Mouse (Mus musculus) hindbrain, embryonic 16.5 days (tissue): ENCODE results near the gene Il4i1. TPM values are rescaled to one million over a fixed set of nuclear protein-coding genes. Genes with fewer than 3 reads are reported as not detected.
A peak's percentile ranks its signal among the peaks of the same experiment; 100 is the strongest.

Source experiments
- ATAC-seq: fragments of 200-750 bp; cut with Nextera tagmentation; 2 replicates; pipeline ENCODE4 v1.8.0; 2017; ENCODE audit warnings: moderate TSS enrichment, moderate library complexity
- H3K27ac ChIP-seq: fragments of 300-500 bp; sonication (generic); 2 replicates; pipeline ENCODE4 v1.5.1; 2014; ENCODE audit warnings: low read depth, mild to moderate bottlenecking, control low read depth, low read length, moderate library complexity
- H3K27me3 ChIP-seq: fragments of 300-500 bp; sonication (generic); replicated peaks from 2 replicates; pipeline ENCODE4 v1.6.1; 2014; ENCODE audit warnings: low read length; ENCODE audit not compliant: control insufficient read depth, insufficient read depth
- H3K36me3 ChIP-seq: fragments of 300-500 bp; sonication (generic); 2 replicates; pipeline ENCODE4 v1.6.1; 2014; ENCODE audit warnings: mild to moderate bottlenecking, low read length, moderate library complexity, mixed read lengths; ENCODE audit not compliant: control insufficient read depth, insufficient read depth
- H3K4me1 ChIP-seq: fragments of 300-500 bp; sonication (generic); 2 replicates; pipeline ENCODE4 v1.6.1; 2014; ENCODE audit warnings: low read depth, low read length; ENCODE audit not compliant: control insufficient read depth, insufficient read depth
- H3K4me2 ChIP-seq: fragments of 300-500 bp; sonication (generic); 2 replicates; pipeline ENCODE4 v1.6.1; 2014; ENCODE audit warnings: mild to moderate bottlenecking, low read length, control low read depth, moderate library complexity
- H3K4me3 ChIP-seq: fragments of 300-500 bp; sonication (generic); 2 replicates; pipeline ENCODE4 v1.5.1; 2014; ENCODE audit warnings: mild to moderate bottlenecking, low read length, control low read depth, moderate library complexity
- H3K9ac ChIP-seq: fragments of 300-500 bp; sonication (generic); 2 replicates; pipeline ENCODE4 v1.6.1; 2014; ENCODE audit warnings: low read depth, mild to moderate bottlenecking, control low read depth, low read length, moderate library complexity
- H3K9me3 ChIP-seq: fragments of 300-500 bp; sonication (generic); 2 replicates; pipeline ENCODE4 v1.6.1; 2014; ENCODE audit warnings: mild to moderate bottlenecking, low read length, moderate library complexity; ENCODE audit not compliant: control insufficient read depth
- WGBS: fragments of 180-500 bp; shearing (Covaris S2); extraction: QIAGEN DNeasy Blood & Tissue Kit; methylation state at CpG from one replicate; pipeline ENCODE4 v1.1.7; 2014; 5-methylcytosine and 5-hydroxymethylcytosine counted together
- polyA plus RNA-seq: library from polyadenylated mRNA; unstranded; fragments of >200 nt; fragmentation: Nextera tagmentation; extraction: Ambion mirVana; gene quantifications from 2 replicates; pipeline ENCODE4 v1.2.1, GENCODE M21; 2015

Il4i1 gene
- polyA plus RNA-seq, 1 experiment from 2014 or later: 1.7 TPM

DNA sequence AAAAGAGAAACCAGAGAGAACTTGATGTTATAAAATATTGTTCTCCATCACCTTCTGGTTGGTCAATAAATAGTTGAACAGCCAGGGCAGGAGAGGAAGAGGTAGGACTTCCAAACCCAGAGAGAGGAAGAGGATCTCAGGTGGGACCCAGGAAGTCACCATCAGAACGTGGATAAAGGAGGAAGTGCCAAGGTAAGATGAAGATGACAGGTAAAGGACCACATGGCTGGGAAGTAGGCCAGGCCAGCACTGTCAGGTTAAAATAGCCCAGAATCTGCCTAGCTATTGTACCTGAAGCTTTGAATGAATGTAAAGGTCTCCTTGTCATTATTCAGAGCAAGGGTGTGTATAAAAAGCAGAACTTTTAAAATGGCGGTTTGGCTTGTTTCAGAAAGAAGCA, 7.3 kb upstream of the Il4i1 start:
- H3K27me3 ChIP-seq: no peaks in the 10 kb centered on the region; the same call in 1 of the 2 replicates

DNA sequence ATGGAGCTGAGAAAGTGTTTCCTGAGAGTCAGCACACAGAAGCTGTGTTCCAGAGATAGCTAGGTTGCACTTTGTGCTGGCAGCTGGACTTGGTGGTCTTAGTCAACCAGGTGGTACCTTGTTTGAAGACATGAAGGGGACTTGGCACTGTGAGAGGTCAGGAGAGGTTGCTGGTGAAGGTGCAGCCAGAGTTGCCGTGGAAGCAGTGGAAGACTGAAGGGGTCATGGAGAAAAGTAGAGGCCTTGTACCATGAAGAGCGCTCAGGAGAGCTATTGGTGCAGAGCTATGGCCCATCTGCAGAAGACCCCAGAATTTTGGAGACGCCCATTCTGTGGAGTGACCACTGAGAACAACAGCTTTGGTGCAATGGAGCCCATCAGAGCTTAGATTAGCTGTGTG, 6.7 kb upstream of the Il4i1 start:
- Histone ChIP-seq H3K27me3 (no peaks in the 10 kb centered on the region; the same call in 1 of the 2 replicates), H3K4me3 (no peak overlapping the region), H3K4me2 (no peak overlapping the region), H3K9ac (no peak overlapping the region), H3K27ac (no peak overlapping the region), H3K4me1 (no peaks in the 10 kb centered on the region), H3K9me3 (no peaks in the 10 kb centered on the region), H3K36me3 (no peaks in the 10 kb centered on the region)
- no peak for ATAC-seq
- WGBS: 94% methylated on average over 3 of the region's 3 CpGs

More for the DNA sequence above, 7.3 kb upstream of the Il4i1 start:
- Histone ChIP-seq H3K4me2 (no peak overlapping the region), H3K4me3 (no peak overlapping the region), H3K36me3 (no peaks in the 10 kb centered on the region), H3K9ac (no peak overlapping the region), H3K9me3 (no peaks in the 10 kb centered on the region), H3K27ac (no peak overlapping the region), H3K4me1 (no peaks in the 10 kb centered on the region)
- WGBS: 95% methylated on average over 2 of the region's 2 CpGs
- no peak for ATAC-seq

DNA sequence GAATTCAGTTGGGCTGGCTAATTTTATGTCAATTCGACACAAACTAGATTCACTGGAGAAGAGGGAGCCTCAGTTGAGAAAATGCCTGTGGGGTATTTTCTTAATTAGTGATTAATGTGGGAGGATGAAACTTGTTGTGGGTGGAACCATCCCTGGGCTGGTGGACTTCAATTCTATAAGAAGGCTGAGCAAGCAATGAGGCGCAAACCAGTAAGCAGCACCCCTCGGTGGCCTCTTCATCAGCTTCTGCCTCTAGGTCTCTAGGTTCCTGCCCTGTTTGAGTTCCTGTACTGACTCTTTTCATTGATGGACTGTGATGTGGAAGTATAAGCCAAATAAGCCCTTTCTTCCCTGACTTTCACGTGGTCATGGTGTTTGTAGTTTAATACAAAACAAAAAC, 5.8 kb upstream of the Il4i1 start:
- 80% methylated on average over 4 of the region's 4 CpGs for WGBS
- Histone ChIP-seq H3K36me3 (no peaks in the 10 kb centered on the region), H3K27ac (no peak overlapping the region)

DNA sequence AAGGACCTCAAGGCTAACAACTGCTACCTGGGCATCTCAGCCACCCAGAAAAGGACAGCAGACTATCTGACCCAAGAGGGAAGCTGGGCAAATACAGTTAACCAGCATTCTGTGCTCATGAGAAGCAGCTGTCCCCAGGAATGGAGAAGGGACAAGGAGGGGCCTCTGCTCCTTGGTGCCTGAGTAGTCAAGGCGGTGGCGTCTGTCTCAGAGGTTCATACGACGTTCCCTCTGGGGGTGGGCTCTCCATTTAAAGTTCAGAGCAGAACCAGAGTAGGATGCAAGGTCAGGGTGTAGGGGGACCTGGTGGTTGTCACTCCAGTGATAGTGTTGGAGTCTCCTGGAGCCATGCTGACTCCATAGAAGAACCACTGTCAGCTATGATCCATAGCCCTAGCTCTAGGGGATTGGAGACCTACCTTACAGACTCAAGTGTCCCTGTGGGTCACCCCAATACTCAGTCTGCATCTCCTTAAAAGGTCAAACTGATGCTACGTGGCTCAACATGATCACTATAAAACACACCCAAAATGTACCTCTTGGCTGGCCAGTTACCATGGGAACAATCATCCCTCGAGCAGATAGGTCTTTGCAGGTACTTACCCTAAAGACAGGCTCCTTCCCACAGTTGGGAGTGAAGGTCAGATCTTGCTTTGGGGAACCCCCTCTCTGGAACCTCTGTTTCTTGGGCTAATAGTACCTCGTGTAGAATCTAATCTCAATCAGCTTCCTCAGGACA, 5.2 kb upstream of the Il4i1 start:
- no peaks in the 10 kb centered on the region for H3K9me3 ChIP-seq
- 92% methylated on average over 7 of the region's 7 CpGs for WGBS
- no peak for ATAC-seq
- peaks cover 7% of the 10 kb centered on the region for H3K4me1 ChIP-seq
- no peak overlapping the region for H3K4me2 ChIP-seq
- no peaks in the 10 kb centered on the region for H3K27me3 ChIP-seq
- no peak overlapping the region for H3K4me3 ChIP-seq
- no peaks in the 10 kb centered on the region for H3K36me3 ChIP-seq
- no peak overlapping the region for H3K9ac ChIP-seq
- no peak overlapping the region for H3K27ac ChIP-seq

More for the DNA sequence above, 5.8 kb upstream of the Il4i1 start:
- Histone ChIP-seq H3K27me3 (no peaks in the 10 kb centered on the region), H3K4me2 (no peak overlapping the region), H3K4me1 (peaks cover 6% of the 10 kb centered on the region), H3K9ac (no peak overlapping the region), H3K9me3 (no peaks in the 10 kb centered on the region), H3K4me3 (no peak overlapping the region)
- ATAC-seq: no peak

DNA sequence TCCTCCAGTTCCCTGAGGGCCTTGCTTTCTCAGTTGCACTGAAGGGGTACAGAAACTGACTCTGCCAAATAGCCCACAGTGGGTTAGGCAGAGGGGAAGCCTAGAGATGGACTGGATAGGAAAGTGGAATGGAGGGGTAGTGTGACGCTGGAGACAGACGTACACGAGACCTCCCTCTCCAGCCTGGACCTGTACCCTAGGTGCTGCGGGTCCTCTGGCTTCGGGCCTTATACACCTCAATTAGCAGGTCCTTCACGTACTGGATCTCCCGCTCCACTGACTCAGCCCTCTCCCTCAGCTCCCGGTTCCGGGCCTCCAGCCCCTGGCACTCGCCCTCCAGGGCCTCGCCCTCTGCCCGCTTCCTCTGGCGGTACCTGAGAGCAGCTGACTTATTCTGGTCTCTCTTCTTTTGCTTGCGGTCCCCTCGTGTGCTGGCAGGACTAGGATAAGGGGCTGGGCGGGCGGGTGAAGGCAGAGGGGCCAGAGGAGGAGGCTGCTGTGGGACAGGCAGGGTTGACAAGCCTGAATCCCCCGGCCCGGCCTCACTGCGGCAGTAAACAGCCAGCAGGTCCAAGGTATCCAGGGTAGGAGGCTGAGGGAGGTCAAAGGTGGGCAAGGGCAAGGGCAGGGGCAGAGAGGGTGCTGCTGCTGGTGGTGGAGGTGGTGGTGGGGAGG, 3.4 kb upstream of the Il4i1 start:
- no peak overlapping the region for H3K27ac ChIP-seq
- H3K4me1 ChIP-seq: peaks cover 16% of the 10 kb centered on the region
- no peaks in the 10 kb centered on the region for H3K27me3 ChIP-seq
- no peak overlapping the region for H3K4me3 ChIP-seq
- no peak overlapping the region for H3K9ac ChIP-seq
- no peak for ATAC-seq
- H3K4me2 ChIP-seq: no peak overlapping the region
- H3K36me3 ChIP-seq: no peaks in the 10 kb centered on the region
- no peaks in the 10 kb centered on the region for H3K9me3 ChIP-seq
- WGBS: 94% methylated on average over 20 of the region's 20 CpGs

DNA sequence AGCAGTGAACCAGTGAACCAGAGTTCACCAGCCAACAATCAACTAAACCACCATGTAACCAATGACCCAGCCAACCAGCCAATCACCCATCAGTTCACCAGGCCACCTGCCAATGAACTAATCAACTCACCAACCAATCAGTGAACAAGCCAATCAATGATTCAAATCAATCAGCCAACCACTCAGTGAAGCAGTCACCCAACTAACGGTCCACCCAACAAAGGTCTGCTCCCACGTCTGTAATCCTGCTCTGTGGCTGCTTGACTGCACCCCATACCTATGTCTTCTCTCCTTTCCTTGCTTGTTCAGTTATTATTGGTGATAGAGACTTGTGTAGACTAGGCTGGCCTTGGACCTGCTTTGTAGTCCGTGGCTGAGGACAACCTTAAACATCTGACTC, 2.2 kb upstream of the Il4i1 start:
- Histone ChIP-seq H3K27me3 (no peaks in the 10 kb centered on the region), H3K4me2 (no peak overlapping the region), H3K4me3 (no peak overlapping the region), H3K9ac (no peak overlapping the region), H3K27ac (no peak overlapping the region), H3K9me3 (no peaks in the 10 kb centered on the region), H3K36me3 (no peaks in the 10 kb centered on the region), H3K4me1 (peaks cover 28% of the 10 kb centered on the region)
- ATAC-seq: no peak
- WGBS: 87% methylated on average over 3 of the region's 3 CpGs

DNA sequence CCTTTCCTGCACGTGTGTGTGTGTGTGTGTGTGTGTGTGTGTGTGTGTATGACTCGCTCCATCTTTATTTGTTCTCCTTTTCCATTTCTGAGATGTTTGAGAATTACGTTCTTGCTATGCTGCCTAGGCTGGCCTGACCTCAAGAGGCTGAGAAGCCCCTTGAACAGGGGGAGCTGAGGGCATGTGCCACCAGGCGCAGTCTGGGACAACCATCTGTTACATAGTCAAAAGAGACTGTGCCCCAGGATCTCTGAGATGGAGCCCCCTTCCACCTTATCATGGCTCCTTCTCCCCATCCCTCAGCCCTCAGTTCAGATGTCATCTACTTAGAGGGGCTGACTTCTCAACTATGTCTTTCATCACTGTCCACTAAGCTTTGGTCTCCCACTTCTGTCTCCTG, 1.8 kb upstream of the Il4i1 start:
- no peak overlapping the region for H3K27ac ChIP-seq
- H3K36me3 ChIP-seq: no peaks in the 10 kb centered on the region
- no peak overlapping the region for H3K4me3 ChIP-seq
- 92% methylated on average over 4 of the region's 4 CpGs for WGBS
- no peak overlapping the region for H3K4me2 ChIP-seq
- H3K9ac ChIP-seq: no peak overlapping the region
- no peak for ATAC-seq
- peaks cover 29% of the 10 kb centered on the region for H3K4me1 ChIP-seq
- H3K27me3 ChIP-seq: no peaks in the 10 kb centered on the region
- no peaks in the 10 kb centered on the region for H3K9me3 ChIP-seq

DNA sequence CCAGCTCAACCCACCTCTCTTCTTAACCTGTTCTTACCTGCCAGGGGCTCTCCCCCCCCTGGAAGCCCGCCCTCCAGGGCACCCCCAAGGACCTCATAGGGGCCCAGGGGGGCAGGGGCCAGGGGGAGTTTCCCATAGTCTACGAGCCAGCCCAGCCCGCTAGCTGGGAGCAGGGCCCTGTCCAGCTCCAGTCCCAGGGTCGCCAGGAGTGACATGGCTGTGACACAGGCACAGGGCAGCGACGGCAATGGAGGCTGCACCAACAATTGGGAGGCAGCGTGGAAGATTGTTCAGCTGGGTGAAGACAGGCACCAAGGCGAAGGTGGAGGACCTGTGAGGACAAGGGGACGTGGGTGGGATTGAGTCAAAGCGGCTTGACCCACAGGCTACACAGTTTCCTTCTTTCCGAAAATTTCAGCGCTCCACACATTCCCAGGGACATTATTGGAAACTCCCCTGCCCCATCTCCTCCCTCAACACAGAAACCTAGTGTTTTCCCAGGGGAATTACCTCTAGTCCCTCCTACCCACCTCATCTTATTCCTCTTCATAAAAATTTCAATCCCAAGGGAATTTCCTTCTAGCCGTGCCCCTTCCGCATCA, 1.1 kb upstream of the Il4i1 start:
- peak overlapping the region; percentile 61 for H3K4me2 ChIP-seq
- 0 out of 2 replicates have a peak, but pooled peaks have one; percentile 0 for ATAC-seq
- H3K9ac ChIP-seq: peak overlapping the region; percentile 47; the same call in 1 of the 2 replicates
- H3K4me1 ChIP-seq: peaks cover 32% of the 10 kb centered on the region
- no peaks in the 10 kb centered on the region for H3K9me3 ChIP-seq
- no peaks in the 10 kb centered on the region for H3K27me3 ChIP-seq
- peak overlapping the region; percentile 73 for H3K27ac ChIP-seq
- H3K4me3 ChIP-seq: peak overlapping the region; percentile 82
- WGBS: 26% methylated on average over 14 of the region's 14 CpGs
- no peaks in the 10 kb centered on the region for H3K36me3 ChIP-seq

DNA sequence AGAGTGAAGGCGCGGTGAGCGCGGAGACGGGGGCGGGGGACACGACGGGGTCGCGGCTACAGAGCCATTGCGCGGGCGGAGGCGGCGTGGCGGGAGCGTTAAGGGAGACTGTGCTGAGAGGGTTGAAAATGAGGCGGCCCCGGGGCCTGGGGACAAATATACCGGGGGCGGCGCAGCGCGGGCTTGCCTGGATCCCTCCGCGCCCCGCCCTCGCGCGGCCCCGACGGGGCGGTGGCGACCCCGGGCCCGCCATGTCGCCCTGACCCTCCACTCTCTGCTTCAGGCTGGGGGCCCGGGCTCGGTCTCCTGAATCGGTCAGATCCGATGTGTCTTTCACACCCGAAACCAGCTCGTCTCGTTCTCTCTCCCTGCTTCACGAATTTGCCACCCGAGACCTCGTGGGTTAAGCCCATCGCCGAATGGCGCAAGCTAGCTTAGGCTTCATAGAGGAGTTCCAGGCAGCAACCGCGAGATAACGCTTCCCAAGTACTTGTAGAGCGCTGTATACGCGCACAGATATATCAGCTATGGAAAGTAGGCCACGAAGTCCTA, 359 bp downstream of the Il4i1 start, which contains the start of gene Atf5:
Gene Atf5 (minus strand): TSS at position 189 of the 552 bp plus-strand sequence.
- peak within 1 kb of the TSS; percentile 91 for H3K27ac ChIP-seq
- H3K9me3 ChIP-seq: no peaks in the 10 kb centered on the region
- peak within 1 kb of the TSS; percentile 82 for H3K4me3 ChIP-seq
- peak; percentile 37 for ATAC-seq
- H3K4me1 ChIP-seq: peaks cover 32% of the 10 kb centered on the region
- peak within 1 kb of the TSS; percentile 61 for H3K4me2 ChIP-seq
- no peaks in the 10 kb centered on the region for H3K27me3 ChIP-seq
- H3K36me3 ChIP-seq: no peaks in the 10 kb centered on the region
- under 1% methylated on average over 30 of the region's 57 CpGs for WGBS
- H3K9ac ChIP-seq: peak within 1 kb of the TSS; percentile 89
